Mouse (Mus musculus) C3H10T1/2 (cell line): ENCODE results near the gene Stk24. TPM values are rescaled to one million over a fixed set of nuclear protein-coding genes. Genes with fewer than 3 reads are reported as not detected.

Experiments used
- polyA plus RNA-seq, 2 experiments: library from polyadenylated mRNA; unstranded; fragments of >200 nt; fragmentation: generic; extraction: Trizol; gene quantifications; one replicate each; pipeline ENCODE4 v1.2.1; 2012; ENCODE audit warnings: missing spikeins in 2 of 2

Stk24 gene
- polyA plus RNA-seq: 10 to 100 TPM; 13.4 to 23.4 TPM

DNA sequence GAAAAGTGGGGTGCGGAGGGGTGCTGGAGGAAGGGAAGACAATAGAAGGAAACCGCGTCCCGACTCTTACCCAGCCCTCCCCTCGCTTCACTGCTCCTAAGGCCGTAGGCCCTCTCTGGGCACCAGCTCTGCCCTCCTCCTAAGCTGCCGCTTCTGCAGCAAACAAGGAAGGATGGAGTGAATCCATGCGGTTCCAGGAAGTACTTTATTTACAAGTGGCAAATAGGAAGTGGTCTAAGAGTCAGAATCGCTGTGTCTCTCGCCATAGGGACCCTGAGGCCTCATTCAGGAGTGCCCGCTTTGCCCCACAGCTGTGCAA is at the start of gene Stk24:
Gene Stk24, minus strand, starts transcription at position 185 of the 319 bp plus-strand sequence.

Other genes with a start within 250 kb of the Stk24 start
- not detected for gene Slc15a1, start 125.2 kb upstream of the Stk24 start, polyA plus RNA-seq